Mouse (Mus musculus) myocyte (in vitro differentiated cells): Measurements from ENCODE around the gene Camk2b.

Experiments
- CEBPB ChIP-seq: IDR thresholded peaks from 2 replicates; pipeline ENCODE4 v1.6.1; 2011; ENCODE audit warnings: mild to moderate bottlenecking, moderate library complexity; ENCODE audit not compliant: poor library complexity, insufficient read depth, severe bottlenecking
- E2F4 ChIP-seq: IDR thresholded peaks from one replicate; pipeline ENCODE4 v1.6.1; 2011; ENCODE audit warnings: mild to moderate bottlenecking, control low read depth, moderate library complexity; ENCODE audit not compliant: insufficient read depth
- MAX ChIP-seq: IDR thresholded peaks from one replicate; pipeline ENCODE4 v1.6.1; 2011; ENCODE audit warnings: low read depth, mild to moderate bottlenecking, control low read depth
- MYOD1 ChIP-seq, 3 experiments: IDR thresholded peaks; one replicate each; pipeline ENCODE4 v1.6.1; 2011; ENCODE audit warnings: control low read depth in 2 of 3, low read depth in 2 of 3, mild to moderate bottlenecking in 2 of 3, moderate library complexity in 1 of 3; ENCODE audit not compliant: insufficient read length in 2 of 3, control insufficient read depth in 1 of 3
- MYOG ChIP-seq, 3 experiments: IDR thresholded peaks; one replicate each; pipeline ENCODE4 v1.6.1; 2011; ENCODE audit warnings: control low read depth in 2 of 3, low read depth in 2 of 3, mild to moderate bottlenecking in 2 of 3; ENCODE audit not compliant: insufficient read length in 2 of 3, control insufficient read depth in 1 of 3, insufficient read depth in 1 of 3
- POLR2A ChIP-seq: IDR thresholded peaks from one replicate; pipeline ENCODE4 v1.6.1; 2011; ENCODE audit warnings: low read depth, mild to moderate bottlenecking, control low read depth, moderate library complexity; ENCODE audit not compliant: insufficient read length
- POLR2AphosphoS2 ChIP-seq: IDR thresholded peaks from one replicate; pipeline ENCODE4 v1.6.1; 2011; ENCODE audit warnings: low read depth, control low read depth; ENCODE audit not compliant: insufficient read length
- REST ChIP-seq: IDR thresholded peaks from one replicate; pipeline ENCODE4 v1.6.1; 2011; ENCODE audit warnings: mild to moderate bottlenecking, control low read depth, moderate library complexity; ENCODE audit not compliant: insufficient read depth, insufficient read length
- SRF ChIP-seq: IDR thresholded peaks from one replicate; pipeline ENCODE4 v1.6.1; 2011; ENCODE audit warnings: low read depth; ENCODE audit not compliant: control insufficient read depth, insufficient read length
- TCF12 ChIP-seq: IDR thresholded peaks from one replicate; pipeline ENCODE4 v1.6.1; 2011; ENCODE audit warnings: mild to moderate bottlenecking, control low read depth; ENCODE audit not compliant: poor library complexity, insufficient read depth, severe bottlenecking
- TCF3 ChIP-seq: IDR thresholded peaks from one replicate; pipeline ENCODE4 v1.6.1; 2011; ENCODE audit warnings: low read depth, control low read depth; ENCODE audit not compliant: insufficient read length
- USF1 ChIP-seq: IDR thresholded peaks from one replicate; pipeline ENCODE4 v1.6.1; 2011; ENCODE audit warnings: low read depth, mild to moderate bottlenecking, control low read depth, moderate library complexity

GRCm38 (mm10) chr11:5988126-5988525, 78.0 kb downstream of the Camk2b start:
- TF ChIP-seq E2F4 (no peak), POLR2A (no peak), TCF12 (no peak), SRF (no peak), MAX (no peak), POLR2AphosphoS2 (no peak), CEBPB (no peak), USF1 (no peak), MYOG (IDR thresholded peaks at IDR 0.05; ENCODE audit: control insufficient read depth in 1 of 3, insufficient read depth in 1 of 3, insufficient read length in 2 of 3, low read depth in 2 of 3) (no peak), MYOD1 (IDR thresholded peaks at IDR 0.05; ENCODE audit: control insufficient read depth in 1 of 3, insufficient read length in 2 of 3, low read depth in 2 of 3) (no peak), REST (no peak), TCF3 (no peak)
